Mouse (Mus musculus) thymus, postnatal 10 days (tissue): ENCODE data around the gene Msh3.

Experiments used
- DNase-seq, 2 experiments: peaks; one replicate each; pipeline ENCODE4 v3.0.0; 2021; ENCODE audit warnings: low spot score in 2 of 2

Gene Msh3

DNA sequence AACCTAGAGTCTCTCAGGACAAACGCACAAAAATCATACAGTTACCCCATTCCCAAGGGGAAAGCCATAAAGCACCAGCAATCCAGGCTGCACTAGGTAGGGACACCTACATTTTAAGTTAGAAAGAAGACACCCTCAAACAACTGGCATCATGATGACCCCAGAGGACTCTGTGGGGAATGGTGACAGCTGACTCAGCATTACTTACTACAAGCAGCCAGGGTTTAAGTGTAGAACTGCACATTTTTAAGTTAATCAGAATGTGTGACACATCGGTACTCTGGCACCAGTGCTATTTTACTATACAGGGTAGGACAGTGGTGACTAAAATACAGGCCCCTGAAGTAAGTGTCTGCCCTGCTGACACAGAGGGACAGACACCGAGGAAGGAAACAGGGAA is 24.2 kb downstream of the Msh3 start:
- DNase-seq, result no peak

GRCm38 (mm10) chr13:92328000-92328399 is 26.8 kb downstream of the Msh3 start:
- no peak for DNase-seq

GRCm38 (mm10) chr13:92326030-92326429 is 28.8 kb downstream of the Msh3 start:
- no peak for DNase-seq

DNA sequence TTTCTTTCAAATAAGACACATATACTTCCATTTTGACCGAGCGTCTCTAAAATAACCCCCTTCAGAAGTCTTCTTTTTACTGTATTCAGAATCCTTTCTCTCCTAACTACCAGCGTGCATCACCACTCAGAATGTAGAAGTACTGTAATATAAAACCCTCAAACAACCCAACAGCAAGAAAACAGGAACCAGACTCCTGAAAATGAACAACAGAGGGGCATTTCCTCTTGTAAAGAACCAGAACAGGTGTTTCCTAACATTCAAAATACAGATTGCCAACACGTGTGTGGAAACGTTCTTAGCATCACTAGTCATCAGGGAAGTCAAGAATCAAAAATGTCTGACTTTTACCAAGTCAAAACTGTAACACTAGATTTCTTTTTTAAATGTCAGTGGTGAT is 34.0 kb downstream of the Msh3 start:
- DNase-seq, result no peak

DNA sequence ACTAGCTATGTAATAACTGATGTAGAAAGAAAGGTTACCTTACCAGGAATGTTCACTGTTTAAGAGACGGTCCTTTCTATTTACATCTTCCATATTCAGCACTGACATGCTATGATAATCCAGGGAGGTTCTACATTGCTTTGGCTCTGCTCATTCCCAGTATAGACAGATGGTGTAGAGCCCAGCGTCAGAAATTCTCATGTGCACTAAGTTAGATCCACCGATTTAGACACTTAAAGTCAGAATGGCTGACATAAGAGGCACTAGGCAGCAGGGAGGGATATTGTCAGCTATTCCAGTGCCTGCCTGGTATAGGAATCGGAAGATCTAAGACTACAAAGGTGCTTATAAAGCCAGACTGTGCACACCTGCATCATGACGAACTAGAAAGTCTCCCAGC is 40.2 kb downstream of the Msh3 start:
- no peak for DNase-seq

- no peak for DNase-seq
Observed at GRCm38 (mm10) chr13:92305680-92306079, 49.1 kb downstream of the Msh3 start, which contains the start of gene Gm20379. Gm20379 (plus strand) TSS chr13:92305980.

GRCm38 (mm10) chr13:92304291-92304690 is 50.5 kb downstream of the Msh3 start:
- no peak for DNase-seq

- DNase-seq, result no peak
Observed at GRCm38 (mm10) chr13:92303062-92303948, 51.5 kb downstream of the Msh3 start.

DNA sequence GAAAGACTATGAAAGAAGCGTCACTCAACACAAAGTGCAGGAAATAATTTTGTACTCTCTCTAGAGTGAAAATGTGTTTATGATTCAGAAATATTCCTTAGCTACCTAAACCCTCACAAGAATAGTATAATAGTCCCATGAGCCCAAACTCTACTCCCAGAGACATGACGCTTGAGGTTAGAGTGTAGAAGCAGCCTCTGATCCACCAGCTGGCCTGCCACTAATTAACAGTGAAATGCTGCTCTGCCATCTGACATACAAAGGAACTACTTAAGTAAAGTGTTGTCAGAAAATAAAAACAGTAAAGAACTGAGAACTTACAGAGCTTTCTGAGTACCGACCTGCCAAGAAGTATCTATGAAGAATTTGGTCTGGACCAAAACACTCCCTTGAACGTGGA is 52.3 kb downstream of the Msh3 start:
- no peak for DNase-seq

- no peak for DNase-seq
Observed at GRCm38 (mm10) chr13:92301754-92302153, 53.0 kb downstream of the Msh3 start.

DNA sequence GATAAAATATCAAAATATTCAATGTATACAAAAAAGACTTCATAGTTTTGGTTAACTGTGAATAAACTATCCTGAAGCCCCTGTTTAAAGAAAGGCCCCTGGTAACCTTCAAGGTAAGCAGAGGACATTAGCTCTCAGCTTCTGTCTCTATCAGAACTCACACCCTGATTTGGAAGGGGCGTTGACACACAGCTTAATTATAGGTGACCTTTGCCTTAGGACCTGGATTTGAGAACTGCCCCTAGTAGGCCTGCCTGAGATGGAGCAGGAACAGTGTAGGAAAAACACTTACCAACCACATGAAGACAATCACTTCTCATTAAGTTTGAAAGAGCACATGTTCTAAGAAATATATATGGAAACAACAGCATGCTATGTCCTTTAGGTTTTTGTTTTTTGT is 55.3 kb downstream of the Msh3 start:
- no peak for DNase-seq

DNA sequence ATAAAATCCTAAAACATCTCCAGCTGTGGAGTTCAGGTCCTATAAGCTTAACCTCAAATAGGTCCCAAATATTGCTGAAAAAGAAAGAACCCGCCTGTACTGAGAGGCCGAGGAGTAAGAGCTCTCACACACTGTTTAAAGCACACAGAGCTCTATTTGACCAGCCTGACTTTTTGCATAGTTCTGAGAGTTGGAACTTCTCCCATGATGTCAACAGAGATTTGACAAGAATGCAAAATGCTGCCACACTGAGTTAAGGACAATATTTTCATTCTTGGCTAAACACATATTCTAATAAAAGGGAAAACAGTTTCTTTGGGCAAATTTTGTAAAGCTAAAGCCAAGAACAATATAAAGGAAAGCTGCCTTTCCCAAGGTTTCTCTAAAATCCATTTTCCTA is 57.8 kb downstream of the Msh3 start:
- DNase-seq, result no peak

DNA sequence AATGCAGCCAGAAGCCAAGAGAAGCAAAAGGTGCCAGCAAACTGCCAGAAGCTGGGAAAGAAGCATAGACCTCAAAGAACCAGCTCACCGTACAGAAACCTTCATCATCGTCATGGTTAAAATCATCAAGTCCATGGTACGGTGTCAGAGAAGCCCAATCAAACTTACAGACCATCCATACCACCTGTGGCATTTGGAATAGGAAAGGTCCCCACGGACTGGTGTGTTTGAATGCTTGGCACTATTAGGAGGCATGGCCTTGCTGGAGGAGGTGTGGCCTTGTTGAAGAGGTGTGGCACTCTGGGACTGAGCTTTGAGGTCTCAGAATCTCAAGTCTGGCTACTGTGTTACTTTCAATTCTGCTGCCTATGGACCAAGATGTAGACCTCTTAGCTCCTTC is 58.3 kb downstream of the Msh3 start:
- DNase-seq, result no peak

- DNase-seq, result no peak
Observed at GRCm38 (mm10) chr13:92293883-92294282, 60.9 kb downstream of the Msh3 start.

DNA sequence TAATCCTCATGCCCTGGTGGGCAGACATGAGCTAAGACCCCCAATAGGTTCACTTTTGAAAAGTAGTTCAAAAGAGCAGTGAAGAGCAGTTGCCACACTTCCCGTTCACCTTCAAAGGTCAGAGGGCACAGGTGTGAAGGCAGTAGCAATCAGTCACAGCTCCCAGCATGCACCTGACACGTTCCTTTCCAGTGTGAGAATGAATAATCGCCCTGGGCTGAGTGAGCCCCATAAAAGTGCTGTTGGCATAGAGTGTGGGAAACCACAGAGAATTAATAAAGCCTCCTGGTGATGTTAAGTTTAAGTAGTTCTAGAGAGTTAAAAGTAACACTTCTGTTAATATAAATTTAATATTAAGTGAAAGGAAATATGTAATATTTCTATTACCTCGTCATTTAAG is 63.2 kb downstream of the Msh3 start:
- DNase-seq, result no peak

GRCm38 (mm10) chr13:92277027-92277426 is 77.8 kb downstream of the Msh3 start:
- no peak for DNase-seq

DNA sequence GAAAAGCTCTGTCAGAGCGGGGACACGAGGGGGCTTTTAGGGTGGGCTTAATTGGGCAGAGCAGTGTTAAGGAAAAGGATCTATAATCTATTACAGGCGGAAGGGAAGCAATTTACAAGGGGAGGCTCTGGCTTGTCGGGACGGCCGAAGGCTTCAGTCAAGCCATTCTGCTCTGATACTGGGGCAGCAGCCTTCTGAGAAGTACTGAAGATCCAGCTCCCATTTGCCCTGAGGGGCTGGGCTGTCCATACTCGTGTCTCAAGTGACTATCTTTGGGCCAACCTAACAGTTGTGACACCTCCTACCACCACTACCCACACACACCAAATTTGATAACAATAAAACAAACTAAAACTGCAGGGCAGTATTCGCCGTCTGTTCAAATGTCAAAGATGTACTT is 79.5 kb downstream of the Msh3 start:
- no peak for DNase-seq

GRCm38 (mm10) chr13:92274274-92275198 is 80.3 kb downstream of the Msh3 start:
- no peak for DNase-seq

GRCm38 (mm10) chr13:92267076-92267475 is 87.7 kb downstream of the Msh3 start:
- DNase-seq, result no peak

DNA sequence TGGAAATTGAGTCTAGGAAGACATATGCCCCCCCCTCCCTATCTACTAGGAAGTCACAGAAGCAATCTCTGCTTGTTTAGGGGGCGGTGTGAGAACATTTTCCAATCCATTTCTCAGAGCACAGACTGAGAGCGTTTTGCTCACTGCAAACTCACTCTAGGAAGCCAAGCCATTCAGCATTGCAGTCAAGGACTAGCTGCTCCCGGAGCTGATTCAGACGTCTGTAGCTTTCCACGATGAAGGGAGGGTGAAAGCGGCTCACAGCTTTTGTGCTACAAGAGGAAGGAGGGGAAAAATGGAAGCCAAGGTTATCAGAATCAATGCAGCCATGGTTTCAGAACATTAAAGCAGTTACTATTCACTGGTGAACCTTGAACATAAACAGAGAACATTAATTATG is 91.2 kb downstream of the Msh3 start:
- DNase-seq, result no peak

GRCm38 (mm10) chr13:92261329-92261728 is 93.5 kb downstream of the Msh3 start:
- no peak for DNase-seq

GRCm38 (mm10) chr13:92255480-92255879 is 99.3 kb downstream of the Msh3 start:
- no peak for DNase-seq

DNA sequence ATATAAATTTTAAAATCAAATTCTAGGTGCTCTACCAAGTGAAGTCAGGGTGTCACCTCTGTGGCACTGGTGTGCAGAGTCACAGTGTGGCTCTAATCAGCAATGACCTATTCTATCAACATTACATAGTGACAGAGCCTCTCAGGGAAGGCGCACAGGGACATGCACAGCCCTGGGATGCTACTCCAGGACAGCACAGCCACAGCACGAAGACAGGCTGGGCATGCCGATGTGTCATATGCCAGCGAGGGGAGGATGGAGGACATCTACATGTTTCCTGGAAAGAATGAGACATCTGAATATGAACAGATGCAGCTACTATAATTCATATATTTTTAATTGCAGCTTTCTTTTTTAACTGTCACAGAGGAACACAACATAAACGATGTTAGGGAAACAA is 101.0 kb downstream of the Msh3 start:
- no peak for DNase-seq
